Mouse (Mus musculus) heart, adult 8-10 months (tissue): ENCODE data around the gene Mrpl20. TPM values are rescaled to one million over a fixed set of nuclear protein-coding genes. Genes with fewer than 3 reads are reported as not detected.
A peak's percentile ranks its signal among the peaks of the same experiment; 100 is the strongest.

Experiments
- DNase-seq: peaks from one replicate; pipeline ENCODE4 v3.0.0; 2022; ENCODE audit warnings: low spot score
- total RNA-seq, 4 experiments: library from RNA; stranded (reverse); gene quantifications; 2 replicates each; pipeline ENCODE4 v1.2.4; 2022

Mrpl20 gene
- total RNA-seq, result 10 to 100 TPM; 78.5 to 86.8 (median 80.6) TPM

DNA sequence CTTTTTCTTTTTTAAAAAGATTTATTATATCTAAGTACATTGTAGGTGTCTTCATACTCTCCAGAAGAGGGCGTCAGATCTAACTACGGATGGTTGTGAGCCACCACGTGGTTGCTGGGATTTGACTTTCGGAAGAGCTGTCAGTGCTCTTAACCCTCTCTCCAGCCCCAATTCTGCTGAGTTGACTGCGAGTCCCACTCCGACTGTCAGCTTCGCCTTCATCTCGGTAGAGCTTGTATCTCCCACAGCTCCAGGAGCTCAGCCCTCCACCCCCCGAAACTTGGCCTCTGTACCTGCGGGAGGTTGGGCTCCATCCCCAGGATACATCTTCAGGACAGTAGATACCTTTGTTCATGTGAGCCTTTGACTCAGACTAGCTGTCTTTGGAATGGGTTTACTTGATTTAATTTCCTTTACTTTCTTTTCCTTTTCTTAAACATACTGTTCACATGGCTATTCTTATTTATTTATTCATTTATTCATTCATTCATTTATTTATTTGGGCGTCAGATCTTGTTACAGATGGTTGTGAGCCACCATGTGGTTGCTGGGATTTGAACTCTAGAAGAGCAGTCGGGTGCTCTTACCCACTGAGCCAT is at the start of gene Mrpl20:
Gene Mrpl20 (plus strand): TSS at position 138 of the 599 bp plus-strand sequence.
- no peak for DNase-seq

DNA sequence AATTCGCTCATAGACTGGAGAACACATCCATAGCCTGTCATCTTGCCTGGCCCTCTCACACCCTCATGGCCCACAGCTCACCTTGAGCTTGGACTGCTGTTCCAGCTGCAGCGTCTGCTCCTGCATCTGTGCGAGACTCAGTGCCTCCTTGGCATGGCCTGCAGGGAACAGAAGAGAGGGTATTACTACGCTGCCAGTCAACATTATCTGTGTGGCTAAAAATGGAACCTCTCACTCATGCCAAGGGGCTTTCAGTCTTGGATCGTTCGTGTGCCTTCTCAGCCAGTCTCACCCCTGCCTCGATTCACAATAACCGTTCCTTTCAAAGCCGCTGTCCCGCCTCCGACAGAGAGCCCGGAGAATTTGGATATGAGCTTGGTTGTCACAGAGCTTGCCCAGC is 45.7 kb upstream of the Mrpl20 start:
- no peak for DNase-seq

DNA sequence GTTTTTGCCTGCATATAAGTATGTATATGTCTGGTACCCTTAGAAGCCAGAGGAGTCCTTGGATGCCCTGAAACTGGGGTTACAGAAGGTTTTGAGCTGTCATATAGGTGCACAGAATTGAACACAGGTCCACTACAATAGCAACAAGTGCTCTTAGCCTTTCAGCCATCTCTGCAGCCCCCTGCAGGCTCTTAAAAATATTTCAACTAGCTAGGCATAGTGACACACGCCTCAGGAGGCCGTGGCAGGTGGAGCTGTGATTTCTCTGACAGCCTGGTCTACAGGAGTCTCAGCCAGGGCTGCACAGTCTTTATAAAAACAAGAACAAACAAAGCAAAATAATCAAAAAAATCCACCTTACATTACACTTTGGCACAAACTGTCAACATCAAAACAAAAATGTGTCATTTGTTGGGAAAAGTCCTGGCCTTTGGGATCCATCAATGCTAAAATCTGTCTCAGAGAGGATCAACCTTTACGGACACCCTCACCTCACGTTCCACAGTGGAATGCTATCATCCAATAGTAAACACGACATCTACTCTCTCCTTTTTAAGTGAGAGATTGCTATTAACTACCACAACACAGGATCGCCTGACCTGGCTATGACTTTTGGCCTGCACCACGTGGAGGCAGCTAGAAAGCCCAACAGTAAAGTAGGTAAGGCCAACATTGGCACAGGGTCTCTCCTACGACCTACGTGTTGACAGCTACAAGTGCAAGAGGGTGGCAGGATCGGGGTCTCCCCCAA is 42.6 kb upstream of the Mrpl20 start:
- DNase-seq, result no peak

DNA sequence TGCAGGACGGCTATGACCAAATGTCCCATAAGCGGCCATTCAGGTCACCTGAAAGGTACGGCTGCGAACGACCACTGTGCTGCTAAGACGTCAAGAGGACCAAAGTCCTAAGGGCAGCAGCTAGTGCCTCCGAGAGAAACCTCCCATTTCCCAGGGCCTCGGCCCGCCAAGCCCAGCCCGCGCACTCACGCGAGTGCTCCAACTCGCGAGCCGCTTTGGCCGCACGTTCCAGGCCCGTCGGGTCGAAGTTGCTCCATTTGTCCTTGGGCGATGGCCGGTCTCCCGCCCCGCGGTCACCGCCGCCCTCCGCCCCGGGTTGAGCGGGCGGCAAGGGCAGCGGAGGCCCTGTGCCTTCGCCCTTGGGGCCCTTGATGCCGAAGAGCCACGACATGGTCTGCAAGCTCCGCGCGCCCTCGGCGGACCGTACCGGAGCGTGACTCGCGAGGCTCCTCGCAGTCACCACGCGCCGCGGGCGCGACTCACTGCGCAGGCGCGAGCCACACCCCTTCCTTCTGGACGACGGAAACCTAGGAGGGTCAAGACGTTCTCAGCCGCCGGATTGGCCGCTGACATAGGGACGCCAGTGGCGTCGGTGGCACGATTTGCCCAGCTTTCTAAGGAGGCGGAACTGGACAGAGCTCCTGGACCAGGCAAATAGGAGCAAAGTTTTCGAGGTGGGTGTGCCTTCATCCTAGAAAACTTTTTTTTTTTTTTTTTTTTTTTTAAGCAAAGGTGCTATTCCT is 41.9 kb upstream of the Mrpl20 start, which contains the start of gene Atad3a:
Gene Atad3a (minus strand): TSS at position 481 of the 743 bp plus-strand sequence.
- peak; percentile 98 for DNase-seq

DNA sequence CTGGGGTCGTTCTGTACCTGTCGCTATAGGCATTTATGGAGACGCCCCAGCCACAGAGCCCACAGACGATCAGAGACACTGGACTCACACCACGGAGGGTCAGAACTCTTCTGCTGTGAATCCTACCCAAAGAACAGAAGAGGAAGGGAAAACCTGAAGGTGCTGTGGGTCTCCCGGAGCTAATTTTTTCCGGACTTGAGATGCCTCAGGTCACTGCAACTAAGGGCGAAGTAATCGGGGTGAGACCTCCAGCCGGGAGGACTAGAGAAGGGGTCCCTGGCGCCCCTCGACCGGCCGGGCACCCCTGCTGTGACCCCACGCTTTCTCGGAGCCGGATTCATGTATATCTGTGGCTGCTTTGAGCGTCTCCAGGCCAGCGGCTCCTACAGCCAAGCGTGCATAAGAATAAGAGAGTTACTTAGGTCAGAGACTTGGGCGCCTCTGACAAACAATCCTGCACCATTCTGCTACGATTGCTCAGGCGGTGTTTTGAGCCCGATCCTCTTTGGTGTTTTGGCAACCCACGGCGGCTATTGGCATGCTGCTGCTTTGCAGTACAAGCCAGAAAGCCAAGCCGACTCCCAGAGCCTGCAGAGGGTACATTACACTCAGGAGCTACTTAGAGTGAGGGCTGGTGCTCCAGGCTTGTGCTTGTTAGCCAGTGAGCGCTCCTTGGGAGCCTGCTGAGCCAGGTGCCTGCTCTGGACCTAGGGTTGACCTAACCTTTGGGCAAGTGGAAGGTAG is 41.1 kb upstream of the Mrpl20 start:
- no peak for DNase-seq

DNA sequence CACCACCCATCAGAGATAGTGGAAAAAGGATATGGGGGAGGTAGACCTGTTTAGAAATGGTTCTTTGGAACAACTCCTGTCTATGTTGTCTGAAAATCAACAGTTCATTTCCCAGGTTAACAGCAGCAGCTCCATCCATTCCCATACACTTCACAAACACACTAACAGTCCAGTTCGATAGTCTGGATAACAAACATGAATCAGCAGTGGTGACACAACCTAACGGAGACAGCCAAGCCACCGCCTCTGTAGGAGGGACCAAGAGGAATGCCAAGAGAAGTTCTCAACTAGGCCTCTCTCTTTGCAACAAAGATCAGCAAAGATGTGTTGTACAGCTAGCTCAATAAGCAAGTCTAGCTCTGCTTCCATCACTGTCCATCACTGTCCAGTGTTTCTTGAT is 40.3 kb upstream of the Mrpl20 start:
- no peak for DNase-seq

DNA sequence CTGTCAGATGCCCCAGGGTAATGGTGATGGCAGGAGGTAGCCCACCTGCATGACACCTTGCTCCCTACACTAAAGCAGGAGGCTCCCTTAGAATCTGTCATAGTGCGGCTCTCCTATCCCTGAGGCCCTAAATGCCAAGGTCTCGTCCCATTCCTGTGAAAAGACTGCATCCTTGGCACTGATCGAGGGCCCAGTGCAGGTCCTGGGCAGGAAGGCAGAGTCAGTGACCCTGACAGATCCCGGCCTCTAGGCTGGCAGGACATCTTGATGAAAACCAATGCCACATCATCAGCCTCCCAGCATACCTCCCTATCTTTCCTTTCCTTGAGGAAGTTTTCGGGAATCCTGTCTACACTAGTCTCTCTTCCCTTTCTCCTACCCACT is 33.2 kb upstream of the Mrpl20 start:
- DNase-seq, result no peak

DNA sequence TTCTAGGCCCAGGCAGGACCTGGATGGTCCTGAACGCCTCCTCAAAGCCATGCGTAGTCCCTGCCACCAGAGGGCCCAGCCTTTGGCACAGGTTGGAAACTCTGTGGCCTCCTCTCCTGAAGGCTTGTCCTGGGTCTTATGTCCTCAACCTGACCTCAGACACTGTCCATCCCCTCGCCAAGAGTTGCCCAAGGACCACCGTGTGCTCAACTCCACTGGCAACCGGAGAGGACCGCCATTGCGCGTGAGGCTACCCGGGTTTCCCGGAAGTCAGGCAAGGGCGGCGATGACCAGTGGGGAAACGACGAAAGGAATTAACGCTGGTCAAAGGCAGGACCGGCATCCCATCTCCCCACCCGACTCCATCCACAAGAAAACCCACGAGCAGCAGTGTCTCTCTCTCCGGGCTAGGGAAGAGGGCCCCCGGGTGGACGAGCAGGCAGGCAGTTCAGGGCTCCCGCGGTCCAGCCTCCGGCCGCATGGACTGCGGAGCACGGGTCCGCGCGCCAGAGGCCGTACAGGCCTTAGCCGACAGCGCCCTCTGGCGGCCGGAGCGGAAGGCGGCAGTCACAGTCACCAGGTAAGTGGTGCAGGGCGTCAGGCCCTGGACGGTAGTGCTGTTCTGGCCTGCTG is 32.7 kb upstream of the Mrpl20 start:
- peak; percentile 88 for DNase-seq

DNA sequence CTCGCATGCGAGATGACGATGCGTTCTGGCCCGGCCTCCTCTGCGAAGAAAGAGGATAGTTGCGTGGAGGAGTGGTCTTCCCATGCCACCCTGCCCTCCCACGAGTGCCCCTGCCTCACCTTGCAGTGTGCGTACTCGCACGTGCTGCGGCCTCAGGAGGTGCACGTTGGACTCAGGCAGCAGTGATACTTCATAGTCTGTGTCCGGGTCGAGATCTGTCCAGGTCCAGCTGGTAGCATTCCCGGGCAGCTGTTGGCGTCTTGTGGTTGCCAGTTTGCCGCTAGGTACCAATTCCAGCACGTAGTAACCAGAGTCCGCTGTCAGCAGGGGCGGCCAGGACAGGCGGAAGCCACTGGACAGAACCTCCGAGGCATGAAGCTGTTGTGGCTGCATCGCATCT is 32.1 kb upstream of the Mrpl20 start:
- no peak for DNase-seq

DNA sequence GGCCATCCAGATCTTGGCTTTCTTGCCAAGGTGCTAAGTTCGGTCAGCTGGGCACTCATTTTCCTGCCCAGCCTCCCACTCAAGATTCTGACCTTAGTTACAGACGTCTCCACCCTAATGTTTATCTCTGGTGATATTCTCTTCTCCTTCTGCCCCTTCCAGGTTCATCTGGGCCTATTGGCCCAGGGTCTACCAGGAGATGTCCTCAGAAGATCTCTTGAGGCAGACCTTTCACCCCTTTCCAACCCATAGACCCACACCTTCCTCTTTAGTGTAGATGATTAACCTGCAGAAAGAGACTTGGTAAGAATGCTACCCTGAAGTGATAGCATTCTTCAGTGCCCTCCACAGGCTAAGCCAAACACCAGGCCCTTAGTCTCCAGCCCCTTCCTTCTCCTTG is 31.0 kb upstream of the Mrpl20 start:
- DNase-seq, result no peak

DNA sequence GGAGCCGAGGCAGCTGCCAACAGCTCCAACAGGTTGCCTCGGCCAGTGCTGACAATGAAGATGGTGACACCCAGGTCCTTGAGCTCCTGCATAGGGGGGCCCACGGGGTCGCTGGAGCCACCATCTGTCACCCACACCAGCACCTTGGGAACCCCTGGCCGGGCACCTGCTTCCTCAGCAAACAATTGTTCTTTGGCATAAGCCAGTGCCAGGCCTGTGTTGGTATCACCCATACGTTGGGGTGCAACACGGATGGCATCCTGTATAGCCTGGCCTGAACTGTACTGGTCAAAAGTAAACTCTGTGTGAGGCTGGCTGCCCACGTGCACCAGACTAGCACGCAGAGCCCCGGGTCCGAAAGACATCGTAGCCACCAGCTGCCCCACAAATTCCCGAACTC is 29.9 kb upstream of the Mrpl20 start:
- no peak for DNase-seq

DNA sequence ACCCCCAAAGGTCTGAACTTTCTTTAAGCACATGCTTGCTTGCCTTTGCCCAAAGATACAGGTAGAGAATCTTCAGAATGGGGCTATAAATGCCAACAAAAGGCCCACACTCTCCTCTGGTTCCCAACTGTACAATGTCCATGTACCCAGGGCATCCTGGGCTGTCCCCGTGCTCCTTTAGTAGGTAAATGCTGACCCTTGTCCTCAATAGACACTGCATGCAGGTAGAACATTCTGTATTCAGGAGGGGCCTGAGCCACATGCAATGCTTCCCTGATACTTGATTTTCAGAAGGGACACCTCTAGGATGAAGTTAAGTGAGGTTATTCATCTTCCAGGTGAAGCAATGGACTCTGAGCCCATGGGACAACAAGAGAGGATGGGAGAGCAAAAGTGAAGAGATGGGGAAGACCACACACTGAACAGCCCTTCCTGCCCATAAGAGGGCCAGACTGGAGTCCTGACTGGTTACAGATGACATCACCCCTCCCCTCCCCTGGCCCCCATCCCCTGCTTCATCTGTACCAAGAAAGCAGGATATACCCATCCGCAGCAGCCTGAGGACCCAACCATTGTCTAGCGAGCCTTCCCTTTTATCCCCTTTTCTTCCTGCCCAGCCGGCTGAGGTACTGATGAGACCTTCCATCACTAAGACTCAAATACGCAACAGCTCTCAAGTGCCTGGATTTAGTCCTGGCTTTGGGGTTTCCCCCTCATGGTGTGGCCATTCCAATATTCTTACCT is 29.2 kb upstream of the Mrpl20 start:
- DNase-seq, result no peak

DNA sequence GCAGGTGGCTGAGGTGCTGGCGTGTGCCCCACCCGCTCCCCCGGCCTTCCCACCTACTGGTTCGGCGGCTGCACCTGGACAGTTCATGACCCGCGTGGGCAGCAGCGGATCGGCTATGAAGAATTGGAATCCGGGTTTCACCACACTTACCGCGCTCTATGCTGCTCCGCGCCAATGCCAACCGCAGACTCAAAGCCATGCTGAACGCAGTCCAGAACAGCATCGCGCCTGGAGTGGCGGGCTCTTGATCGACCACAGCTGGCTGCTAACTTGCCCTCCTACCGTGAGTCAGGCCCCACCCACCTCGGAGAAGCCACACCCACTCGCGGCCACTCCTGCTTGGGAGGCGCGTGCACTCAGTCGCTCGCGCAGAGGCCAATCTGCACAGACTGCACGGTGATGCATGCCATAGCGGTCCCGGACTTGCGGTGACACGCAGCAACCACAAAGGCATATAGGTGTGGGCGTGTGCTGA is 28.4 kb upstream of the Mrpl20 start, which contains the start of gene Vwa1:
Gene Vwa1 (minus strand): TSS at position 419 of the 475 bp plus-strand sequence.
- peak; percentile 92 for DNase-seq

DNA sequence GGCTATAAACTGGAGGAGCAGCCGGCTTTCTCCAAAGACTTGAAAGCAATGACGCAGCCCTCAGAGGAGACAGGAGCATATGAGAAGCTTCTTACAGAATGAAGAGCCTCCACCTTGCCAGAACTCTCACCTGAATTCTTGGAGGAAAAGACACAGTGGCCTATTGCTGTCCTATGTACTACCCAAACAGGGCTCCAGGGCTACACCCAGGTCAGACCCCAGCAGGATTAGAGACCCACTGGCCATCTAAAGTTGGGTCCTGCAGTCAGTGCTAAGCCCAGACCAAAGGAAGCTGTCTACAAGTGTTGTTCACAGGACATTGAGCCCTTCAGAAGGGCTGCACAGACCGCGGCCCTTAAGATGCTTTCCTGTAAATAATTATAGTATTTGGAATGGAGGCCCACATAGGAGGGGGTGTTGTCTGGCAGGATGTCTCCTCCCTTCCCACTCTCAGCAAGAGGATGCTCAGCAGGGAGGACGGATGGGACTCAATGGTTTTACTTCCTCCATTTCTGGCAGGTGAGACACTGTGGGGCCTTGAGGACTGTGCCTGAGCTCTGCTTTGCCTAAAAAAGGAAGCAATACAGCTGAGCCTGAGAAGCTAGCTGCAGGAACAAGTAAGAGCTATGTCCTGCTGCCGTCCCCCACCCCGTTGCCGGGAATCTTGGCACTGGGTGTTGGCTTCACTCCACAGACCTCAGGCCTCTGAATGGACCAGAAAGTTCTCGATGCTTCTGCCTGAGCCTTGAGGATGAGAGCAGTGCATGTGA is 27.5 kb upstream of the Mrpl20 start:
- peak; percentile 90 for DNase-seq

DNA sequence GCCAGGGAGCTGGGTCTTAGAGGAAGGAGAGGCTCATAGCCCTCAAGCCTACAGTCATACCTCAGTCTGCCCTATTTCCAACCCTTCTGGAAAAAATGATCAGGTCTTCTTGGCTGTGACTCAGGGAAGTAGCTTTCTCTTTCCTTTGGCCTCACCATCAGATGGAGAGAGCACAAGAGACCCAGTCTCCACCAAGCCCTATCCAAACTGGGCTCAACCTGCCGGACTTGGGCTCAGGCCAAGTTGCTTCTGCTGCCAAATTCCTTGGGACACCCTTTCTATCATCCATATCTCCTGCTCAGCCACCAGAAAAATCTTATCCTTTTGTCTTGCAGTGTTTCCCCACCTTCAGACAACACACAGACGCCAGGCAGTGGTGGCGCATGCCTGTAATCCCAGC is 26.8 kb upstream of the Mrpl20 start:
- DNase-seq, result peak; percentile 56

DNA sequence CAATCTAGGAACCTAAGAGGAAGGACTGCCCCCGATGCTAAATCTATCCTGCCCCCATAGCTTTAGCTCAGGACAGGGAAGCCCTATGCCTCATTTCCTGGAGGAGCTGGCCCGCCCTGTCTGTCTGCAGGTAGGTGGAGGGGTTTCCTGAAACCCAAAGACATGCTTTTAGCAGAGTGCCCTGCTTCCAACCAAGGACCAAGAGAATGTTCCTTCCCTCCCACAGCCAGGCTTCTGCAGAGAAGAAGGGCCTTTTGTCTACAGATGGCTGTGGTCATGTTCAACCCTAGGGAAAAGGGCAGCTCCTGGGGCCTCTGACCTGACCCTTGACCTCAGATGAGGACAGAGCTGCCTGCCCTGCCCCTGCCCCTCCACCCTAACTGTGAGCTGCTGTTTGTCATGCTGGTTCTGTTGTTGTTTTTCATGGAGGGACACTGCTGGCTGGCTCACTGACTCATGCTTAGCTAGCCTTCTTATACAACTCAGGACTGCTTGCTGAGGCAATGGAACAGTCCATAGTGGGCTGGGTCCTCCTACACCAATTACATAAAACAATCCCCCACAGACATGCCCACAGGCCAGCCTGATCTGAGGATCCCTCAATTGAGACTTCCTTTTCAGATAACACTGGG is 25.9 kb upstream of the Mrpl20 start:
- DNase-seq, result no peak

DNA sequence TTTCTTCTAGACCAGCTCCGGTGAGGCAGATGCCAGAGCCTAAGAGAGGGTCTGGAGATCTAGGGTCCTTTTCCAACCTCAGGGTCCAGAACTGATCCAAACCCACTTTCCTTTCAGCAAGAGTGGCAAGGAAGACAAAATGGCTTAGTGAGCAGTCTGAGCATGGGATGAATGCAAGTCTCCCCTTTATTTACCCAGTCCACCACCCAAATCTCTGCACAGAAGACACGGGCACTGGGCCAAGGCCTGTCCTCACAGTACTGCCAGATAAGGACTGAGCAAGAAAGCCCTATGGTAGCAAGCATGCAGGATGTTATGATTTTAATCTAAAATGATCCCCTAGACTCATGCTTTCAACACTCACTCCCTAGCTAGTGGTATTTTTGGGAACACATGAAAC is 24.9 kb upstream of the Mrpl20 start:
- DNase-seq, result no peak

DNA sequence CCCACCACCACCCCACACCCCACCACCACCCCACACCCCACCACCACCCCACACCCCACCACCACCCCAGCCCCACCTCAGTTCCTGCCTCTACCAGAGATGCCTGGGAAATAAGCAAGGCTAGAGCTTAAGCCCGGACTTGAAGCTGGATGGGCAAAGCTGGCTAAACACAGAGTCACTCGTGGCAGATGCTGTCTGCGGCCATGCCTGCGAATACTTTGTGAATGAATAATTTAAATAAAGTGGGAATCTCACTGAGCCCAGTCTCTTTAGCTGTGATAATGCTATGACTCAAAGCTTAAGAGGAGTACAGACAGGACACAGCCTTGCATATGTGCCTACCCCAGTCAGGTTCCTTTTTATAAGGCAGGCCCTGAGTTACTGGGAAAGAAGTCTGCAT is 23.2 kb upstream of the Mrpl20 start:
- DNase-seq, result no peak

DNA sequence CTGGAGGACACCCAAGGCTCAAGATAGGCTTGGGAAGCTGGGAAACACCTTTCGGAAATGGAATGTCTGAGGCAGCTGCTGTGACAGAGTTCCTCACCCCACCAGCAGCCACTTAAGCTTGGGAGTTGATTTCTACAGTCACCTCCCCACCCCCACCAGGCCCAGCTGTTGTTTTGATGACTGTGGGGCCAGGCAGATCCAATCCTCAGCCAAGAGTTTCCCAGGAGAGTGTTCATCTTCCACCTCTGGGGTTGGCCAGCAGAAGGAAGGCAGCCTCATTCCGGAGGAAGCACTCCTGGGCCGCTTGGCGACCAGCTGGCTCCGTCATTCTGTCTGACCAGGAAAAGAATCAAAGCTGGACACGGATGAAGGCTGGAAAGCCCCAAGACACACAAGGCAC is 21.8 kb upstream of the Mrpl20 start:
- DNase-seq, result peak; percentile 88
